Mouse (Mus musculus) ES-Bruce4 (cell line): ENCODE measurements at regions not wholly inside any gene's neighbourhood (a gene's known extent, or its start where the extent isn't known, plus 50 kb on each side); places are given as distances from the start of the nearest gene placed in this dataset.

ENCODE experiments used
- CTCF ChIP-seq: IDR thresholded peaks from one replicate; pipeline ENCODE4 v1.8.1; 2011; ENCODE audit warnings: low read depth, low read length
- POLR2A ChIP-seq: IDR thresholded peaks from one replicate; pipeline ENCODE4 v1.8.1; 2011; ENCODE audit warnings: low read length; ENCODE audit not compliant: insufficient read depth

- TF ChIP-seq POLR2A = no peak
- TF ChIP-seq CTCF = no peak
These were observed 231.4 kb upstream of the A1bg start for GRCm38 (mm10) chr15:61154166-61154565.
